ENCODE assay signal across 14 mouse cellular contexts in the genomic region with DNA sequence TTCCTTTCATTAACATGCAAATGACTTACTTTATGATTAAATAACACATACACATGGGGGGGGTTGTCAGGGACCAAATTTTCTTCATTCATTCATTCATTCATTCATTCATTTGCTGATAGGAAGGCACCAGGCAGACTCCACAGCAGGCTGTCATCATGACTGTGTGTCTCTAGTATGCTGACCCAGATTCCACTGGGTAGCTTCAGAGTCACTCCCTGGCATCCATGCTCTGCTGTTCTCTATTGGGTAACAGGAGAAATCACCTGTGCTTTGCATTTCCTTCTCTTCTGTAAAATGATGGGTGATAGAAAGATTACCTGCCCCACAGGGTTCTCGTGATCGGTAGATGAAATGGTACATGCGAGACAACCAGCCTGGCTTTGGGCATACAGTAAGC.
"Had no signal": no experiment of that assay in that cellular context is flagged by ENCODE, and none has a peak within 500 bp of the region (broad histone marks: within the 10 kb centered on the region; RNA-seq: fewer than 3 reads in every experiment).

No protein-coding gene starts in this region.

- ATAC-seq: midbrain, embryonic 16.5 days had no signal

- DNase-seq: lung, adult 18-20 months; lung, embryonic 14.5 days; lung, postnatal 10 days; lung, postnatal 4 days; midbrain, embryonic 14.5 days; retina, postnatal 1 day; right cerebral cortex, adult 18-20 months; right cerebral cortex, postnatal 25 days; right cerebral cortex, postnatal 4 days; spleen, adult 18-20 months; thymus, adult 18-20 months; thymus, postnatal 14 days; thymus, postnatal 36 days had no signal
